In the genomic region with DNA sequence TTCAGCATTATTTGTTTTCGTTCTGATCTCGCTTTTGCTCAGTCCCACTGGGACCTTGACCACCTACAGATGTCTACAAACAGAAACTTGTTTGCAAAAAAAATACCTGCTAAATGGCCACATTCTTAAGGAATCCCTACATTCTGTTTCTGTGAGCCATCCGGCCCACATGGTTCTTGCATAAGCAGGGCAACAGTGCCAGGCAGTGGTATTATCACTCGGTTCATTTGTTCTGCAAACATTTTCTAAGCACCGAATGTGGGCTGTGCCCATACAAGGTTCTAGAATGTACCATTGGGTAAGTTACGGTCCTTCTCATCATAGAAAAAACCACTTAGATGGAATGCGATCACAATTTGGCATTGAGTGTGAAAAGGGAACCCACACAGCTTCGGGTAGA, we compare ENCODE assay signal across 21 mouse cellular contexts.
DNase-seq lines count a peak whose midpoint lies in the region.
"Had no signal": no experiment of that assay in that cellular context is flagged by ENCODE, and none has a peak within 500 bp of the region (broad histone marks: within the 10 kb centered on the region; RNA-seq: fewer than 3 reads in every experiment).

No protein-coding gene starts in this region.

- peak; percentile 46 to 61 for DNase-seq in left cerebral cortex, adult 18-20 months (ENCODE audit: low spot score in 2 of 2)
- no peak for DNase-seq in left cerebral cortex, postnatal 4 days
- peak; percentile 22 for DNase-seq in lung, postnatal 36 days
- no peak for DNase-seq in lung, postnatal 25 days (ENCODE audit: low spot score)
- peak; percentile 74 for DNase-seq in brain, adult 2 months (ENCODE audit: low read depth, low spot score)
- DNase-seq in telencephalon, adult 2 months (ENCODE audit: low read depth, low spot score) = peak; percentile 60
- DNase-seq: adrenal gland, adult 8-10 months; B cell, adult 2 months; cerebellum, adult 11 months; cerebellum, adult 9-11 months; embryo, embryonic 11 days; gastrocnemius, adult 2 months; gastrocnemius, postnatal 36 days; heart, adult 18-20 months; heart, postnatal 36 days; kidney, adult 2 months; kidney, postnatal 36 days; liver; lung, embryonic 14.5 days; lung, postnatal 4 days; right cerebral cortex, postnatal 14 days had no signal

- intact Hi-C loops in left cerebral cortex, postnatal 4 days (cut with DNase I) = no loop called here

Comparison
In these comparisons a context has a peak if more than half of its experiments do, and no peak if none do; other contexts are left out.
1. DNase-seq: peak in left cerebral cortex, adult 18-20 months (2 of 2), lung, postnatal 36 days (single experiment), brain, adult 2 months (single experiment) and telencephalon, adult 2 months (single experiment); none in left cerebral cortex, postnatal 4 days (single experiment) and lung, postnatal 25 days (single experiment).